Mouse (Mus musculus) cerebellum, postnatal 14 days (tissue): ENCODE measurements around the gene Selenos.
A peak's percentile ranks its signal among the peaks of the same experiment; 100 is the strongest.

ENCODE experiments used
- DNase-seq, 2 experiments: peaks; one replicate each; pipeline ENCODE4 v3.0.0; 2021; ENCODE audit warnings: mixed read lengths in 2 of 2

Gene Selenos

GRCm38 (mm10) chr7:66120139-66120538 lies 40.7 kb downstream of the Selenos start:
- DNase-seq = peak; percentile 61 to 77

- no peak for DNase-seq
Observed at GRCm38 (mm10) chr7:66120702-66121396, 41.4 kb downstream of the Selenos start.

- no peak for DNase-seq
Observed at GRCm38 (mm10) chr7:66124551-66124968, 45.1 kb downstream of the Selenos start.

GRCm38 (mm10) chr7:66125368-66125767 lies 45.9 kb downstream of the Selenos start:
- no peak for DNase-seq

- DNase-seq = no peak
Observed at GRCm38 (mm10) chr7:66127951-66128645, 48.6 kb downstream of the Selenos start.

GRCm38 (mm10) chr7:66128857-66129256 lies 49.4 kb downstream of the Selenos start:
- DNase-seq = no peak

- no peak for DNase-seq
Observed at GRCm38 (mm10) chr7:66130296-66130695, 50.8 kb downstream of the Selenos start.

- DNase-seq = no peak
Observed at GRCm38 (mm10) chr7:66131776-66132421, 52.5 kb downstream of the Selenos start.

GRCm38 (mm10) chr7:66134154-66134553 lies 54.7 kb downstream of the Selenos start:
- no peak for DNase-seq

- no peak for DNase-seq
Observed at GRCm38 (mm10) chr7:66135644-66136043, 56.2 kb downstream of the Selenos start.

- no peak for DNase-seq
Observed at GRCm38 (mm10) chr7:66136187-66136586, 56.7 kb downstream of the Selenos start.

- no peak for DNase-seq
Observed at GRCm38 (mm10) chr7:66137309-66137708, 57.9 kb downstream of the Selenos start.

GRCm38 (mm10) chr7:66138301-66138700 lies 58.9 kb downstream of the Selenos start:
- DNase-seq = no peak

- DNase-seq = no peak
Observed at GRCm38 (mm10) chr7:66138878-66139277, 59.4 kb downstream of the Selenos start.
